Mouse (Mus musculus): ENCODE measurements around the gene Srcin1.

Srcin1 gene

GRCm38 (mm10) chr11:97575638-97576037 is 348 bp downstream of the Srcin1 start:
- peak; percentile 79 for DNase-seq

- peak; percentile 54 for DNase-seq
Observed at GRCm38 (mm10) chr11:97575075-97575474, 911 bp downstream of the Srcin1 start.

- no peak for DNase-seq
Observed at GRCm38 (mm10) chr11:97574551-97575051, 1.4 kb downstream of the Srcin1 start.

GRCm38 (mm10) chr11:97573891-97574550 is 2.0 kb downstream of the Srcin1 start:
- no peak for DNase-seq

- DNase-seq: no peak
Observed at GRCm38 (mm10) chr11:97572895-97573480, 3.0 kb downstream of the Srcin1 start.

GRCm38 (mm10) chr11:97572089-97572345 is 4.0 kb downstream of the Srcin1 start:
- DNase-seq: no peak

- no peak for DNase-seq
Observed at GRCm38 (mm10) chr11:97571266-97572088, 4.5 kb downstream of the Srcin1 start.

- peak; percentile 54 for DNase-seq
Observed at GRCm38 (mm10) chr11:97570493-97571137, 5.4 kb downstream of the Srcin1 start.

- DNase-seq: no peak
Observed at GRCm38 (mm10) chr11:97569806-97570205, 6.2 kb downstream of the Srcin1 start.

- no peak for DNase-seq
Observed at GRCm38 (mm10) chr11:97569301-97569724, 6.7 kb downstream of the Srcin1 start.

GRCm38 (mm10) chr11:97568729-97569128 is 7.3 kb downstream of the Srcin1 start:
- DNase-seq: peak; percentile 57

- DNase-seq: no peak
Observed at GRCm38 (mm10) chr11:97567480-97567879, 8.5 kb downstream of the Srcin1 start.

- DNase-seq: no peak
Observed at GRCm38 (mm10) chr11:97566551-97566950, 9.4 kb downstream of the Srcin1 start.

- DNase-seq: peak; percentile 48
Observed at GRCm38 (mm10) chr11:97563730-97564129, 12.3 kb downstream of the Srcin1 start.

GRCm38 (mm10) chr11:97562536-97562935 is 13.4 kb downstream of the Srcin1 start:
- DNase-seq: no peak

GRCm38 (mm10) chr11:97560210-97560963 is 15.6 kb downstream of the Srcin1 start:
- DNase-seq: no peak

GRCm38 (mm10) chr11:97559549-97559948 is 16.4 kb downstream of the Srcin1 start:
- DNase-seq: no peak

GRCm38 (mm10) chr11:97557885-97558284 is 18.1 kb downstream of the Srcin1 start:
- DNase-seq: peak; percentile 77

- DNase-seq: peak; percentile 71
Observed at GRCm38 (mm10) chr11:97556569-97557408, 19.2 kb downstream of the Srcin1 start.

- no peak for DNase-seq
Observed at GRCm38 (mm10) chr11:97555144-97555543, 20.8 kb downstream of the Srcin1 start.

GRCm38 (mm10) chr11:97552151-97552550 is 23.8 kb downstream of the Srcin1 start:
- no peak for DNase-seq

- DNase-seq: no peak
Observed at GRCm38 (mm10) chr11:97548757-97549156, 27.2 kb downstream of the Srcin1 start.

All from kidney, adult 11 months (tissue).